Mouse (Mus musculus) liver, postnatal 0 days (tissue): ENCODE results near the gene Slc11a1.

Experiments used
- CTCF ChIP-seq: sonication (generic); IDR thresholded peaks from 2 replicates; pipeline ENCODE4 v1.5.1; 2016; ENCODE audit warnings: antibody characterized with exemption, low read depth
- EP300 ChIP-seq: IDR thresholded peaks from 2 replicates; pipeline ENCODE4 v1.6.1; 2016; ENCODE audit warnings: antibody characterized with exemption, low read depth, mild to moderate bottlenecking

DNA sequence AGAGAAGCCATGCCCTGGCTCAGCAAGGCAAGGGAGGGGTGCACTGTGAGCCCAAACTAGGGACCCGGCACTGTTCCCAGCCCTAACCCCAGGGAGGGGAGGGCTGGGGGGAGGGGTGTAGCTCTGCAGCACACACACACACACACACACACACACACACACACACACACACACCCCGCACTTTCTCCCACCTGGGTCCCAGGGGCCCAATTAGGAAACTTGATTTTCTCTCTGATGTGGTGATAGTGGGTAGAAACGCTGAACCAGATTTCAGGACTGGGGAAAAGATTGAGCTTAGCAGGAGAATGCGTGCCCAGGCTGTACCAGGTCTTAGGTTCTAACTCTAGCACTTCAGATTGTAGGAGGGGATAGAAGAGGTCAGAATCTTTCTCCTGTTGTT is 36.4 kb upstream of the Slc11a1 start:
- TF ChIP-seq EP300, result no peak
- TF ChIP-seq CTCF, result no peak
